Mouse (Mus musculus): ENCODE data around the gene Abr.

DNA sequence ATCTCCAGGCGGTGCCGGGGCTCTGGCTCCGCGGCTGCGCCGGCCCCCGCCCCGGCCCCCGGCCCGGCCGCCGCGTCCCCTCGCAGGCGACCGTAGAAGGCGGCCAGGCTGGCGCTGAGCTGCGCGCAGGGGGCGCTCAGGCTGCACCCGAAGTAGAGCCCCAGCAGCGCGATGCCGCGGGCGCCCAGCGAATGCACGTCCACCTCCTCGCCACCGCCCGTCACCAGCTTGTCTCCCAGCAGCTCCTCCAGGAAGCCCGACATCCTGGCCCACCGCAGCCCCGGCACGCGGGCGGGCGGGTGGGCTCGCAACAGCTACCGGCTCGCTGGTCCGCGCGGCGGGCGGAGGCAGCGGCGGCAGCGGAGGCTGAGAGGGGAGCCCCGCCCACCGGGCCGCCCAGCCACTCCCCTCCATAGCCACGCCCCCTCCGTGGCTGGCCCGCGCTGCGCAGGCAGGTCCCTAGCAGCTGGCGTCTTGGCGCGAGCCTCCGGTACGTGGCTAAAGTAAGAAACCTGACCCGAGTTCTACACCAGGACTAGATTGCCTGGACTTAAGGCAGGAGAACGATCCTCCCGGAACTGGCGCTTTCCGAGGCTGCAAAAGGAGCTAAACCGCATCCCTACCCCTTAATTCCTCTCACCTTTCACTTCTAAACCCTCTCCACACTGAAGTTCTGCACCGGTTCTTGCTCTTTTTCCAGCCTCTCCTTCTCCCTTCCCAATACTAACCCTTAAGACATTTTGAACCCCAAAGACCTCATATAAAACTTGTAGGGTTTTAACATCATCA lies 223.1 kb downstream of the Abr start, which contains the start of gene Nxn:
- TF ChIP-seq CTCF (IDR thresholded peaks at IDR 0.05; ENCODE audit: borderline replicate concordance, insufficient read depth, low read length) (no peak), POLR2A (IDR thresholded peaks at IDR 0.05; ENCODE audit: low read depth, low read length) (peak; percentile 66; the same call in 1 of the 2 replicates)
